Mouse (Mus musculus) embryonic fibroblast, embryonic 13.5 days (primary cell): ENCODE measurements around the gene Tex36. TPM values are rescaled to one million over a fixed set of nuclear protein-coding genes. Genes with fewer than 3 reads are reported as not detected.

Experiments
- H3K27ac ChIP-seq: 2 replicates; pipeline ENCODE4 v1.5.1; 2012; ENCODE audit warnings: low read length, control low read depth, inconsistent platforms; ENCODE audit not compliant: insufficient read depth
- H3K4me1 ChIP-seq: 2 replicates; pipeline ENCODE4 v1.6.1; 2011; ENCODE audit warnings: low read length; ENCODE audit not compliant: control insufficient read depth, insufficient read depth
- H3K4me3 ChIP-seq: 2 replicates; pipeline ENCODE4 v1.5.1; 2011; ENCODE audit warnings: mild to moderate bottlenecking, control low read depth, low read length; ENCODE audit not compliant: insufficient read depth
- CTCF ChIP-seq: IDR thresholded peaks from 2 replicates; pipeline ENCODE4 v1.5.1; 2011; ENCODE audit warnings: mild to moderate bottlenecking, control low read depth, low read length, moderate library complexity, borderline replicate concordance; ENCODE audit not compliant: insufficient read depth
- POLR2A ChIP-seq: IDR thresholded peaks from 2 replicates; pipeline ENCODE4 v1.6.1; 2011; ENCODE audit warnings: low read depth, mild to moderate bottlenecking, control low read depth, low read length, moderate library complexity
- polyA plus RNA-seq: library from polyadenylated mRNA; stranded (reverse); fragments of >200 nt; gene quantifications from 2 replicates; pipeline ENCODE4 v1.2.4, GENCODE M21; 2011; ENCODE audit warnings: low read depth; ENCODE audit not compliant: missing spikeins, insufficient read length

Tex36 gene
- polyA plus RNA-seq, 1 experiment = not detected

- no peaks in the 10 kb centered on the region for H3K4me1 ChIP-seq
- TF ChIP-seq POLR2A (no peak), CTCF (no peak)
- H3K27ac ChIP-seq = no peak overlapping the region
- H3K4me3 ChIP-seq = no peak overlapping the region
Observed at GRCm38 (mm10) chr7:133627184-133627936, 25.4 kb upstream of the Tex36 start.

- Histone ChIP-seq H3K27ac (no peak overlapping the region), H3K4me3 (no peak overlapping the region), H3K4me1 (no peaks in the 10 kb centered on the region)
- TF ChIP-seq POLR2A (no peak), CTCF (no peak)
Observed at GRCm38 (mm10) chr7:133623226-133623625, 21.3 kb upstream of the Tex36 start.

GRCm38 (mm10) chr7:133620721-133621120, 18.8 kb upstream of the Tex36 start:
- Histone ChIP-seq H3K4me3 (no peak overlapping the region), H3K27ac (no peak overlapping the region), H3K4me1 (no peaks in the 10 kb centered on the region)
- TF ChIP-seq CTCF = peak; percentile 72; the same call in 1 of the 2 replicates
- no peak for TF ChIP-seq POLR2A

GRCm38 (mm10) chr7:133612981-133613380, 11.0 kb upstream of the Tex36 start:
- Histone ChIP-seq H3K4me3 (no peak overlapping the region), H3K27ac (no peak overlapping the region), H3K4me1 (no peaks in the 10 kb centered on the region)
- TF ChIP-seq CTCF = no peak

GRCm38 (mm10) chr7:133609585-133609984, 7.6 kb upstream of the Tex36 start:
- no peak for TF ChIP-seq CTCF
- TF ChIP-seq POLR2A = no peak
- Histone ChIP-seq H3K4me1 (no peaks in the 10 kb centered on the region), H3K27ac (no peak overlapping the region), H3K4me3 (no peak overlapping the region)

GRCm38 (mm10) chr7:133608631-133609340, 6.8 kb upstream of the Tex36 start:
- Histone ChIP-seq H3K27ac (no peak overlapping the region), H3K4me3 (no peak overlapping the region), H3K4me1 (no peaks in the 10 kb centered on the region)
- TF ChIP-seq POLR2A (no peak), CTCF (no peak)

- Histone ChIP-seq H3K4me3 (no peak overlapping the region), H3K4me1 (no peaks in the 10 kb centered on the region), H3K27ac (no peak overlapping the region)
- TF ChIP-seq POLR2A (no peak), CTCF (no peak)
Observed at GRCm38 (mm10) chr7:133607883-133608575, 6.1 kb upstream of the Tex36 start.

- H3K27ac ChIP-seq = no peak overlapping the region
- no peaks in the 10 kb centered on the region for H3K4me1 ChIP-seq
- TF ChIP-seq POLR2A (no peak), CTCF (no peak)
- H3K4me3 ChIP-seq = no peak overlapping the region
Observed at GRCm38 (mm10) chr7:133607331-133607730, 5.4 kb upstream of the Tex36 start.

- TF ChIP-seq POLR2A (no peak), CTCF (no peak)
Observed at GRCm38 (mm10) chr7:133604427-133605081, 2.6 kb upstream of the Tex36 start.

GRCm38 (mm10) chr7:133603156-133603555, 1.2 kb upstream of the Tex36 start:
- no peak overlapping the region for H3K4me3 ChIP-seq
- TF ChIP-seq POLR2A (no peak), CTCF (no peak)

More at GRCm38 (mm10) chr7:133604427-133605081, 2.6 kb upstream of the Tex36 start:
- H3K27ac ChIP-seq = no peak overlapping the region
- no peak overlapping the region for H3K4me3 ChIP-seq
- H3K4me1 ChIP-seq = no peaks in the 10 kb centered on the region

More at GRCm38 (mm10) chr7:133603156-133603555, 1.2 kb upstream of the Tex36 start:
- Histone ChIP-seq H3K27ac (no peak overlapping the region), H3K4me1 (no peaks in the 10 kb centered on the region)
